Mouse (Mus musculus): ENCODE data around the gene Zmpste24. TPM values are rescaled to one million over a fixed set of nuclear protein-coding genes. Genes with fewer than 3 reads are reported as not detected.

Zmpste24 gene
- total RNA-seq, 2 experiments from 2014 or later, result 30.8 to 31.1 TPM

Other genes starting within 250 kb of the Zmpste24 start
- 1 to 10 TPM; 6.2 to 6.5 TPM for gene Rims3, start 243.4 kb downstream of the Zmpste24 start, total RNA-seq (2021)
- gene Exo5, start 173.2 kb downstream of the Zmpste24 start, total RNA-seq (2021), result 10 to 100 TPM in 1 of 2 experiments, 1 to 10 TPM in 1; 9.7 to 13.4 TPM
- 1 to 10 TPM; 3.5 to 3.6 TPM for gene Zfp69, start 146.5 kb downstream of the Zmpste24 start, total RNA-seq (2021)
- 10 to 100 TPM; 34.1 to 34.4 TPM for gene Smap2, start 81.0 kb downstream of the Zmpste24 start, total RNA-seq (2021)
- 1 to 10 TPM; 1.3 to 2.3 TPM for gene Col9a2, start 58.9 kb downstream of the Zmpste24 start, total RNA-seq (2021)
- not detected for gene Tmco2, start 11.0 kb upstream of the Zmpste24 start, total RNA-seq (2021)
- 10 to 100 TPM; 16.1 to 16.7 TPM for gene Rlf, start 116.8 kb upstream of the Zmpste24 start, total RNA-seq (2021)
- gene Gm12888, start 226.7 kb upstream of the Zmpste24 start, total RNA-seq (2021), result not detected

Measured in adrenal gland, postnatal 10 days (tissue).